Mouse (Mus musculus): Measurements from ENCODE around the gene Hmox2.
"Not testable (repeated sequence)": the region's sequence is repeated elsewhere in the genome, so short reads cannot be mapped to it uniquely, and the experiment has no call there.

Hmox2 gene

DNA sequence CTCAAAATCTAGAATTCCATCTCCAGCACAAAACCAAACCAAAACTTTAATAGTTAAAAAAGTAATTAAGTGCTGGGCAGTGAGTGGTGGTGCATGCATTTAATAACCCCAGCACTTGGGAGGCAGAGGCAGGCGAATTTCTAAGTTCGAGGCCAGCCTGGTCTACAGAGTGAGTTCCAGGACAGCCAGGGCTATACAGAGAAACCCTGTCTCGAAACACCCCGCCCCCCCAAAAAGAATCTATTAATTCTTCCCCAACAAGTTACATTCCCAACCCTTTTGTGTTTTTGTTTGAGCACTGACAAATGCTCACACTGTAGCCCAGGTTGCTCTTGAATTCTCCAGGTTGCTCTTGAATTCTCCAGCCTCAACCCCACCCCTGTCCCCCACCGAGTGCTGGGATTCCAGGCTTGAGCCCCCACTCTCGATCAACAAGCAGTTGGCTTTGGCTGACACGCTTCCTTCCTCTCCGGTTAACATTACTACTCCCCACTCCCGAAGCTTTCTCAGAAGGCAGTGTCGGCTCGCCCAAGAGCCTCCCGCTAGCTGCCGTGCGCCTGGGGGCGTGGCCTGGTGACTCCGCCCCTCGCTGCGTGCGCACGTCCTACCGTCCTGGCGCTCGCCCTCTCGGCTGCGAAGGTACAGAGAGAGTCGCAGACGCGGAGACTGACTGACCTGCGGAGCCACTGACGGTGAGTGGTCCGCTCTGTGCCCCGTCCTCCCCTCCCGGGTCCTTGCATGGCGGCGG, at the start of gene Hmox2:
Gene Hmox2 (plus strand): TSS at position 582 of the 748 bp plus-strand sequence.
- DNase-seq, result peak; percentile 92

DNA sequence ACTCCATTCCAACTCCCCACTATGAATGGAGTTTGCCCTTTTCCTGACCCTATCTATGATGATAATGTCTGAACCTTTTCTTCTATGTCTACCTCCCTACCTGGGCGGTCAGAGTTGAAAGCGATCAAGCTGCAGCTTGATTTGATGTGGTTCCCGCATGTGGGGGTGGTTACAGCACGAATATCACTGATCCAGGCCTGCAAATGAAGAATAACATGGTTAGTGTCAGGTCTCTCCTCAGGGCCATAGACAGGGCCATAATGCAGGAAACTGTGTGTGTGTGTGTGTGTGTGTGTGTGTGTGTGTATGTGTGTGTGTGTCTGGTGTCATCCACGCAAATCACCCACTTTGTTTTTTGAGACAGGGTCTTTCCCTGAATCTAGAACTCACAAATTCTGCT, 49.3 kb upstream of the Hmox2 start:
- DNase-seq, result no peak

DNA sequence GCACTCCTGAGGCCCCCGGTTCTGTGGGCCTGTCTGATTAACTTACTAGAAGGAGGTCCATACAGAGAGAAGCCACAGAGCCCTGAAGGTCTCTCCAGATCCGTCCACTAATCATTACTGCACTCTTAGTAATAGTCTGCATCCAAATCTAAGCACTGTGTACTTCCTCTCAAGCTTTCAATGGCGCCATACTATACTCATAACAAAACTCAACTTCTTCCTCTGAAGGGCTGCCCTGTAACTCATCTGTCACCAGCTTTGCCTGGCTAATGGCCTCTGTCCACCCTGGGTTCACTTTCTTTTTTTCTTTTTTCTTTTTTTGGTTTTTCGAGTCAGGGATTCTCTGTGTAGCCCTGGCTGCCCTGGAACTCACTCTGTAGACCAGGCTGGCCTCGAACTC, 48.1 kb upstream of the Hmox2 start:
- DNase-seq, result no peak

DNA sequence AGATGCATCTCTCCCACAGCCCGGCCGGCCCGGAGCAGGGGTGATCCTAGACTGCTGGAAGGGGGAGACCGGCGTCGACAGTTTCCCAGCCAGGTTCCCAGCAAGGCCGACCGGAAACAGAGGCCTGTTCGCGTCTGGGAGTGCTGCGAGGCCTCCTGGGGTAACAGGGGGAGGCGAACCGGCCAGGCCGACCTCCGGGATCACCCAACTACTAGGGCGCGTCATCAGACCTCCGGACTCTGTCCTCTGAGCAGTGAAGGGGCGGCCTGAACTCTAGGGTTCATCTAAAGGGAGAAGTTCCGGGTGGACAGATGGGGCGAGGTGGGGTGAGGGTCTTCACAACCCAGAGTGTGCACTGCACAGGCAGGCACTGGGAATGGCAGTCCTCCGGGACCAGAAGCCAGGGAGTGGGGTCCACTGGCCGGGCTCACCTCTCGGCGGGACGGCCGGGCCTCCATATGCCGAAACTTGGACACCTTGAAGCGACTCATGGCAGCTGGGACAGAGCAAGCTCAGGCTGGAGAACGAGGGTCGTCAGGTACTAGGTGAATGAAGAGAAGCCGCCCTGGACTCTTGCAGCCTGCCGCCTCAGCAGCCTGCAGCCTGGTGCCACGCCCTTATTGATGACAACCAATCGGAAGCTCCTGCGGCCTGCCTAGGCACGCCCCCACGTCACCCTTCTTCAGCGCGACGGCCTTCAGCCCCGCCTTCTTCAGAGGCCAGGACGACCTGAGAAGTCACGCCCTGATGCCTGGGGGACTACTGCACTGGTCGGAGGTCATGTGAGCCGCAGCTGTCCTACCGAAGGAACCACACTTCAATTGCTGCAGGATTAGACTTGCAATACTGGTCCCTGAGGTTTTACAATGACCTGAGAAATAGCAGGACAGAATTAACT, 46.8 kb upstream of the Hmox2 start, which contains the start of gene Coro7:
Gene Coro7 (minus strand): TSS at position 657 of the 898 bp plus-strand sequence.
- peak; percentile 96 for DNase-seq

DNA sequence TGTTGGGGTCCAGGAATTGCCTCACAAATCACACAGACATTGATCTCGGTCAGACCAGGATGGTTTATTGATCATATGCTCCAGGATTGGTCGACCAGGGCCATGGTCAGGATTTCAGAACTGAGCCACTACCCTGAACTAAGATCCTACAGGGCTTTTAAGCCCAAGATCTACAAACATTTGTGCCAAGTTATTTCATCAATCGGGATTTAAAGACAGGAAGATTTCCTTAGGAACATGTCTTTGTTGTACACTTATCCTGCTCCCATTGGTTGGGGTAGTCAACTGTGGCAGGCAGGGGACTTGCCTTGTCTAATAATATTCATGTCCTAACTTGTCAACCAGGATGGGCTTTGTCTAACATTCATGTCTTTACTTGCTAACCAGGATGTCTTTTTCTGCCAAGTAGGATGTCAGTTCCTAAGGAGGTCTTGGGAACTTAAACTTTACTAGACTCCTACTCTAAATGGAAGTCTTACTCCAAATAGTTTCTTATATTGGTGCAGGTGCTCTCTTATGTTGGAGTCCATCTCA, 45.2 kb upstream of the Hmox2 start:
- not testable (repeated sequence) for DNase-seq

DNA sequence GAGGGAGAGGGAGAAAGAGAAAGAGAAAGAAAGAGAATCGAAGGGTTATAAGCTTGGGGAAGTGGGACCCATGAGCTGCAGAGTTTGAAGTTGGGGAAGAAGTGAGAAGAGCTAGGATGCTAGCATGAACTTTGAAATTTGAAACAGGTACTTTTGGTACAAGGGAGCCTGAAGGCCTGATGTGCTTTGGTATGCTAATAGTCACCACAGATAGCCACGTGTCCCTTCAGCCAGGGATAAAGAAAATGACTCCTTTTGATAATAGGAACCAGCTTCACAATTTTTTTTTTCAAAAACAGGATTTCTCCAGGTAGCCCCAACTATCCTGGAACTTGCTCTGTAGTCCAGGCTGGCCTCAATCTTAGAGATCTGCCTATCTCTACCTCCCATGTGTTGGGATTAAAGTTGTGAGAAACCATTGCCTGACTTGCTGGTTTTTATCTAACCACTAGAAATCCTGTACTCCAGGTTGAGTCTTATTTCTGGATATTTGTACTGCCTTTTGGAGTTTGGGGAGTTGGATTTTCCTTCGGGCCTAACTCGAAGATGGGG, 43.5 kb upstream of the Hmox2 start:
- DNase-seq, result no peak

DNA sequence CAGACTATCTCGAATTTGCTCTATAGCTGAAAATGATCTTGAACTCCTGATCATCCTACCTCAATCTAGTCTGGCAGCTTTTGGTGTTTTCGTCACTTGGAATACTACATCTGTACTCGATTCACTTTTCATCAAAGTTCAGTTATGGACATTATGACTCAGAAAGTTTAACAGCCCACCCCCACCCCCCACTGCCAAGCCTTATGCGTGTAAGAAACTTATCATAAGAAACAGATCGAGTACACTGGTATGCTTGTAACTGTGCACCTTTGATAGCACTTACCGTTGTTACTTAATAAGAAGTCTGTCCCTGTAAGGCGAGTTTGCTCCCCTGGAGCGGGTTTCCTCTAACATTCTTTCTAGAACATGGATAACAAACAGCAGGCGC, 43.0 kb upstream of the Hmox2 start:
- DNase-seq, result no peak

DNA sequence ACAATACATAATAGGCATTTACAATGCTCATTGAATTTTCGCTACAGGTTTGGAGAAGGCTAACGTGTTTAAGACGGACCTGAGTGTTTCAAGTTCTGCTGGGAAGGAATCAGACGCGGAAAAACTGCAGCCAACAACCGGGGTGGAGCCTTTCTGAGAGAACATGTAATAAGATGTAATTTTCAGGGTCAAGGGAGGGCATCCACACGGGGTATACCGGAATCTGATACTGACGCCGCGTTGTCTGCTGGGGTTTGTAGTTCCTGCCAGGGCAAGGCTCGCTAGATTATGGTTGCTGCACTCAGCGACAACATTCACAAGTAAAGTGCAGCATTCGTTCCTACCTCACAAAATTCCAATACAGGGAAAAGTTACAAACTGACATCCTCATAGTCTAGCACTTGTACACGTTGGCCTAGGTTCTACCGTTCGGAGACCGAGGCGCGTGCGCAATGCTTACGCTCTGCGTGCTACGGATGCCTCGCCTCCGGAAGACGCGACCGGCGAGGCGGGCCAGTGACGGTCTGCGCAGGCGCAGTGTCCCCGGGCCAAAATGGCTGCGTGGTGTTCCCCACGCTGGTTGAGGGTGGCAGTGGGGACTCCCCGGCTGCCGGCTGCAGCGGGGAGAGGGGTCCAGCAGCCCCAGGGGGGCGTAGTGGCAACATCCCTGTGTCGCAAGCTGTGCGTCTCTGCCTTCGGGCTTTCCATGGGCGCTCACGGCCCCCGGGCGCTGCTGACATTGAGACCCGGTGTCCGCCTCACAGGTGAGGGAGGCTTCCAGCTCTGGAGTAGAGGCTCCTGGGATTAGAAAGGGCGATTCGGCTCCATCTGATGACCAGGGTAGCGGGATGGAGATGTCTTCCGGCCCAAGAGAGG, 42.3 kb upstream of the Hmox2 start:
- peak; percentile 92 for DNase-seq

DNA sequence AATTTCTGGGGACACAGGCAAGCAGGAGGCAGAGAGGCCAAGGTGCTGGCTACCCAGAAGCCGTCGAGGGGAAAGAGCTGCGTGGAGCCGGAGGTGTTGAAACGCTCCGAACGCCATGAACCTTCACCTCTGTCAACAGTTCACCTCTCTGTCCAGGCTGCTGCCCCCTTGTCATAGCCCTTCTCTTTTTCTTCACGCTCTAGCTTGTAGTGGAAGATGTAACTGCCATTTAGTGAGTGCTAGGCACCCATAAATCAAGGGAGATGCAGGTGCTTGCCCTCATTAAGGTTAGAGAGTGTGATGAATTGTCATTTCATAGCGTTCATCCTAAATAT, 41.7 kb upstream of the Hmox2 start:
- no peak for DNase-seq

DNA sequence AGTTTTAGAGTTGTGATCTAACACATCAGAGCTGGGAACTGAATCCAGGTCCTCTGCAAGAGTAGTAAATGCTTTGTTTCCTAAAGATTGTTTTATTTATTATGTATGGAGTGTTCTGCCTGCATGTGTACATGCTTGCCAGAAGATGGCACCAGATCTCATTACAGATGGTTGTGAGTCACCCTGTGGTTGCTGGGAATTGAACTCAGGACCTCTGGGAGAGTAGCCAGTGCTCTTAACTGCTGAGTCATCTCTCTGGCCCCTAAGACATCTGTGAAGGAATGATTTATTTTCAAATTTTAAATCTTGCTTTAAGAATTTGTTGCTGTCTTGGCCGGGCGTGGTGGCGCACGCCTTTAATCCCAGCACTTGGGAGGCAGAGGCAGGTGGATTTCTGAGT, 36.8 kb upstream of the Hmox2 start:
- not testable (repeated sequence) for DNase-seq

DNA sequence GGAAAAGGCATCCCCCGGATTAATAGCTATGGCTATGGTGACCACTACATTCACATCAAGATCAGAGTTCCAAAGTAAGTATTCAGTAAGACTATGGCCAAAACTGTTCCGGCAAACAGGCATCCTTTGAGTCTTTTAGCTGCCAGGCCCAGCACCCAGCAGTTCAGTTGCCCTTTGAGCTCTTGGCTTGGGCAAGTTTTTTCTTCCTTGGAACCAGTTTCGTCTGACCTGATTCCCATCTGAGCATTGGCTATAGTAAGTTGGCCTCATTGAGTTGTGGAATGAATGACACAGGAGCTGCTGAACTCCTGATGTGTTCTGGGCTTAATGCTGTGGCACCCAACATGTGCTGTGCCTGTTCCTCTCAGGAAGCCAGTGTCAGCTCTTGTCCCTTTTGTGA, 24.9 kb upstream of the Hmox2 start:
- peak; percentile 56 for DNase-seq

DNA sequence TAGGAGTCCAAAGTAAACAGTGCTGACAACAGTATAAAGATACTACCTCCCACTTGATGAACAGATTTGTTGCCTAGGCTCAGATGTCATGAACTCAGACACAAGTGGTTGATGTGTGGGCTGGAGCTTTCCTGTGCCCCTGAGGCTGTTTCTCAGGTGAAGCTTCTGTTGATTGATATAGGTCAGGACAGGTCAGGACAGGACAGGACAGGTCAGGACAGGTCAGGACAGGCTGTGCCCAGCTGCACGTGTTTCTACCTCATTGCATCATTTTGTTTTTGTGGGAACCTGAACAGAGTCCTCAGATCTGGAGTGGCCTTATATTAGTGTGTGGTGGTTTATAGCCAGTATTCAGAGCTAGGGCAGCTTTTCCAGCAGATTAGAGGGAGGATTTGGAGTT, 23.5 kb upstream of the Hmox2 start:
- DNase-seq, result no peak

DNA sequence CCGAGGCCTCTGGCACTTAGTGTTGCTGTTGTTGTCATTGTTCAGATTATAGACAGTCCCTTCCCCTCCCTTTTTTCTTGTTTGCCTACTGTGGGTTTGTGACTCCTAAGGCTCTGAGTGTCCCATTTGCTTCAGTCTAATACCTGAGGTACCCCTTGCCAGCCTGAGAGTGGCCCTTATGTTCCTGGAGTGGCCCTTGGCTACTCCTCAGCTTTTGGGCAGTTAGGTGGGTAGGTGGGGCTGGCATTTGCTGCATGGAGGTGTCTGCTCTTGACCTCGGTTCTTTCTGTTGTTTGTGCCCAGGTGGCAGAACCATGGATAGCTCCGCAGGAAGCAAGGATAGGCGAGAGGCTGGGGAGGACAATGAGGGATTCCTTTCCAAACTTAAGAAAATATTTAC, 20.6 kb upstream of the Hmox2 start:
- no peak for DNase-seq

DNA sequence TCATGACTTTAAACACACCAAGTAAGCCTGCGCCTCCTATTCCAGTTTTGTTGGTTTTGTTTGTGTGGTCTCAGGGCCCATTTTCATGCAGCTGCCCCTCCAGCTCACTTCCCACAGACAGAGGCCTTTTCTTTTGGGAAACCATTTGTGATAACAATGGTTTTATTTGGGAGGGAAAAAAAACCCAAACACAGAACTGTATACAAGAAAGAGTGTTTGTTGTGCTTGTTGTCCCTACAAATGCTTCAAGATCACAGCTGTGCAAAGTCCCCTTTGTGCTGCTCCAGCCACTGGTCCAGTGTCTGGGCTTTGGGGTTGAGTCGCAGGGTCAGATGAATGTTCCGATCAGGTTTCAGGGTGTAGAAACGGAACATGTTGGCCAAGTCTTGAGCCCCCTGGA, 15.0 kb upstream of the Hmox2 start:
- no peak for DNase-seq

DNA sequence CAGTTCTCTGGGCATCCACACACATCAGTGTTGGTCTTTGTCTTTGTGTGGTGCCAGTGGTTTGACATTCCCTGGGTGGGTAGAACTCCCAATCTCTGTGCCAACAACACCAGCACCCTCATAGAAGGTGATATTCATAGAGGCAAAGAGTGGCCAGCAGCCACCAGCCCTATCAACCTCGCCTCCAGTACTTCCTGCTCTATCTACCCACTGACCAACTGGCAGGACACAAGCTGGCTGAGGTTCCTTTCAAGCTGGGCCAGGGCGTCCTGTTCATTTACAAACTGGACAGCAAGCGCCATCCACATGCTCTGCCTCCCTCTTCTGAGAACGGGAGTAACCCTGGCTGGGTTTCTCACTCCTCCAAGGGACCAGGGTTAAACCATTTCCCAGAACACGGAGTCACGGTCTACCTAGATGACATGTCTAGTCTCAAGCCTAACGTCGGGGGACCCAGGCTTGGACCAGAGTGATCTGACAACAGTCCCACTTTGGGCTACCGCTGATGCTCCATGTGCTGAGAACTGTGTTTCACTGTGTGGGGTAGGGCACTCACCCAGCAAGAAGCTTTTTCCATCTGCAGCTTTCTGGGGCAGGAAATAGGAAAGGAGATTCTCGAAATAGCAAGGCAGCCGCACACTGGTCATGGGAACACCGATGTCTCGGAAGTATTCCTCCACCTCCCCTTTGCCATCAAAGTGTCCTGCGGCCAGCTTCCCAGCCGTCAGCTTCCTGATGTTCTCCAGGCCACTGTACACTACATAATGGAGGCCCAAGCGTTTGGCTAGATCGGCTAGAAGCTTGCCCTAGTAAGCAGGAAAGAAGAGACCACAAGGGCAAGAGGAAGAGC, 12.1 kb upstream of the Hmox2 start:
- DNase-seq, result no peak

DNA sequence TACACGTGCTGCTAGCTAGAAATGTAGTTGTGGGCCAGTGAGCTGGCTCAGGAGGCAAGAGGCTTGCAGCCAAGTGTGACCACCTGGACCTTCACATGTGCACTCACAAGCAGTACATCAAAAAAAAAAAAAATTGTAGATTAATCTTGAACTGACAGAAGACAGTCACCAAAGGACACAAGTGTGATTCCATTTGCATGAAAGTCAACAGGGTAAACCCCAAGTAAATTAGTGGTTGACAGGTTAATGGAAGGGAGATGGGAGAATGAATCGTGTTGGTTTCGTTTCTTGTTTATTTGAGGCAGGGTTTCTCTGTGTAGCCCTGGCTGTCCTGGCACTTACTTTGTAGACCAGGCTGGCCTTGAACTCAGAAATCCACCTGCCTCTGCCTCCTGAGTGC, 8.3 kb upstream of the Hmox2 start:
- no peak for DNase-seq

DNA sequence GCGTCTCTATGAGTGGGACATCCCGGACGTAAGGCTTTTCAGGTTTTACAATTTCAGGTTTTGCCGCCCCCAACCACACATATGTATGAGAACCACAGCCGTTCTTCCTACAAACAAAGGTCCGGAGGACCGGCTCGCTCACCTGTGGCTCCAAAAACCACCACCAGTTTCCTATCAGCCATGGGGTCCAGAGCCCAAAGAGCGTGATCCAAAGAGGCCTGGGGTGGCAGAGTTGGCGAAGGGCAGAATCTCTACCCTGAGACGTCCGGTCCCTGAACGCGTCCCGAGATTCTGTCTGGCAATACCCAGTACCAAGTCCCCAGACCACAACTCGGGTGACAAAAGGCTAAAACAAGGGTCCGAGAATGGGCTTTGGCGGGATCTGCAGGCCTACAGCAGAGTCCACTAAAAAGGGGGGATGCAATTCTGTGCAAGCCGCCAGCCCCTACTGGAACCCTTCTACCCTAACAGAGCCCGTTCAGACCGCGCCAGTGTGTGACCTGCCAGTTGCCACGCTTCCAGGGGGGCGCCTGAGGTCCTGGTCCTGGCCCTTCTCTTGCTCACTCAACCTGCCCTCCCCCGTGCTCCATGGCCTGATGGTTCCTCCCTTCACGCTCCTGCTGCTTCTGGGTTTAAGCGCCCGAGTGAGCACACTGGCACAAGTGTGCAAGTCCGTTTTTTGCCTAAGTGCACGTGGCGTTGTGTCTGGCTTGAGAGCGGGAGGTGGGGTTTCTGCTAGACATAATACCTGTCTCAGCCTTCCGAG, 7.2 kb upstream of the Hmox2 start, which contains the start of gene Nmral1:
Gene Nmral1 (minus strand): TSS at position 604 of the 766 bp plus-strand sequence.
- peak; percentile 77 for DNase-seq

DNA sequence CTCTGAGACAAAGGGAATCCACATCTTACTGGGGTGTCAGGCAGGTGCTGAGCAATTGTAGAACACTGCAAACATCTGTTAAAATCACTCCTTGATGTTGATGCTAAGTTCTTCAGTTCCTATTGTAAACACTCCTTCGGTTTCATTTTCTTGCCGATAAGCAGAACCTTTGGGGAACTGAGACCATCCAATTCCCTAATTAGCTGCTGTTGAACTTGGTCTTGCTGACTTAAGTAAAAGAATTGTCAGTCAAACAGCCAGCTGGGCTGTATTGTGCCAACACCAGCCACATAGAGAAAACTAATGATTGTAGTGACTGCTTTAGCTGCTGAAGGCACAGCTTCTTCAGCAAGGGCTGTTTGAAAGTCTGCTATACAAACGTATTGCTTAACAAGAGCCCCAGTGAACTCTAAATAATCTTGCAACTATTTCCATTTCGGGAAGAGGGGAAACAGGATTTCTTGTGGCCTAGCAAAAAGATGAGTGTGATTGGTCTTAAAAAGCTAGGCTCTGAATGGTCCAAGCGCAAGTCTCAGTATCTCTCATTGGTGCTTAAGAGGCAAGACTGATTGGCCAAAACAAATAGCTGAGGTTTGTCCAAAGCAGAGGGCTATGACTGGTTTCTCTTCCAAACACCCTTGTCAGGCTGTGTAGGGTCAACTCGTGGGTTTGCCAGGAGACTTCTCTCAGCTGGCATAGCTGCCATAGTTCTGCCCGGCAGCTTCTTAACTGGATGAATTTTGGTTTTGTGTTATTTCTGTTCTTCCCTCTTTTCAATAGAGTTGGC, 3.8 kb upstream of the Hmox2 start:
- DNase-seq, result no peak

DNA sequence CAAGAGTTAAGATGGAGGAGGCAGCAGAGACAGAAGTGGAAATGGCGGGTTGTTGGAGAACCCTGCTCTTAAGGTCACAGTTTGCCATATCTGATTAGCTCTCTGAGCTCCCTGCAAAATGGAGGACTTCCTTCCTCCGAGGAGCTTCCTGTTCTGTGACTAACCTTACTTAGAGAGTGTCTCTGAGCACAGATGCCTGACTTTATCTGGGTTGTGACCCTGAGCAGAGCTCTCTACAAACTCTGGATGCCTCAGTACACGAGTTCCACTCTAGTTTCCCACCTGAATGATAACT, 3.3 kb upstream of the Hmox2 start:
- no peak for DNase-seq

DNA sequence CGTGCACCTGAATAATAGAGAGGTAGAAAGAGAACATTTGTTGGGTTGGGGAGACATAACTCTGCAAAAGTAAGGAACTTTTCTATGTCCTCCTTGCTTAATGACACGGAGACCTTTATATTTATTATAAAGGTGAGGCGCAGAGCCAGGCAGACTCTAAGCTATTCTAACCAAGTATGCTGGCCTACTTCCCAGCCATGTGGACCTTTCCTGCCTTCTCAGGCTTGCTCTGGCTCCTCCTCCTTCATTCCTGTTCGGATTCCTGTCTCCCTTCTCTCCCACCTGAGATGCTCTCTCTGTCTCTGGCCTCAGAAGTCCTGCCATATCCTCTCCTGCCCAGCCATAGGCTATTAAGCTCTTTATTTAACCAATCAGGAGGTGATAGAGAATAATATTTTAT, 895 bp upstream of the Hmox2 start:
- peak; percentile 38 for DNase-seq

Data from kidney, adult 11 months (tissue).